ENCODE assay signal across 8 mouse cellular contexts in genomic region chr7:13025511-13026112, GRCm38 (mm10). TPM values are rescaled to one million over a fixed set of nuclear protein-coding genes. Genes with fewer than 3 reads are reported as not detected.
A peak's percentile ranks its signal among the peaks of the same experiment; 100 is the strongest.
DNase-seq lines count a peak whose midpoint lies in the region; ATAC-seq and TF ChIP-seq lines count a peak whose summit lies in the region.

No protein-coding gene starts in this region.

- TF ChIP-seq CTCF in left cerebral cortex, adult 2 months (IDR thresholded peaks at IDR 0.05) = no peak

- H3K4me1 ChIP-seq in embryonic facial prominence, embryonic 14.5 days (ENCODE audit: control insufficient read depth, insufficient read depth, low read length) = peaks cover 12% of the 10 kb centered on the region; the same call in 1 of the 2 replicates
- H3K4me1 ChIP-seq in intestine, embryonic 16.5 days (ENCODE audit: control insufficient read depth, insufficient read depth, low read length) = peaks cover 21% of the 10 kb centered on the region
- H3K4me1 ChIP-seq in neural tube, embryonic 14.5 days (ENCODE audit: control insufficient read depth, insufficient read depth, low read length) = peaks cover 18% of the 10 kb centered on the region

- no peak for DNase-seq in left cerebral cortex, adult 2 months (ENCODE audit: extremely low spot score in 1 of 2, low spot score in 2 of 2)
- DNase-seq in left cerebral cortex, adult 8-10 months (ENCODE audit: low spot score in 2 of 2) = no peak
- DNase-seq in embryonic facial prominence, embryonic 14.5 days (ENCODE audit: low spot score) = no peak
- no peak for DNase-seq in right cerebral cortex, postnatal 36 days (ENCODE audit: low spot score in 2 of 2)
- no peak for DNase-seq in thymus, postnatal 14 days

- peaks cover 53% of the 10 kb centered on the region for H3K36me3 ChIP-seq in embryonic facial prominence, embryonic 14.5 days (ENCODE audit: control insufficient read depth, insufficient read depth, low read length)
- peaks cover 32% of the 10 kb centered on the region for H3K36me3 ChIP-seq in intestine, embryonic 16.5 days (ENCODE audit: control insufficient read depth, insufficient read depth, low read length)
- H3K36me3 ChIP-seq in neural tube, embryonic 14.5 days (ENCODE audit: control insufficient read depth, insufficient read depth, low read length) = peaks cover 47% of the 10 kb centered on the region

- intact Hi-C loops in left cerebral cortex, adult 2 months (cut with DNase I) = loop anchor here (2.0 kb wide), 1 partner anchor 17 kb away; no protein-coding TSS in a partner anchor

- H3K9ac ChIP-seq in embryonic facial prominence, embryonic 14.5 days (ENCODE audit: low read depth, low read length) = peak overlapping the region; percentile 97
- peak overlapping the region; percentile 98 for H3K9ac ChIP-seq in intestine, embryonic 16.5 days (ENCODE audit: low read depth, low read length)
- H3K9ac ChIP-seq in neural tube, embryonic 14.5 days (replicated peaks; ENCODE audit: low read depth, low read length) = peak overlapping the region; percentile 93

- H3K9me3 ChIP-seq in embryonic facial prominence, embryonic 14.5 days (ENCODE audit: control insufficient read depth, low read length) = no peaks in the 10 kb centered on the region
- no peaks in the 10 kb centered on the region for H3K9me3 ChIP-seq in intestine, embryonic 16.5 days (ENCODE audit: control insufficient read depth, low read length)
- H3K9me3 ChIP-seq in neural tube, embryonic 14.5 days (ENCODE audit: control insufficient read depth, low read length) = no peaks in the 10 kb centered on the region

- peak overlapping the region; percentile 77 for H3K4me3 ChIP-seq in left cerebral cortex, adult 2 months
- H3K4me3 ChIP-seq in embryonic facial prominence, embryonic 14.5 days (ENCODE audit: low read depth, low read length) = peak overlapping the region; percentile 96
- H3K4me3 ChIP-seq in intestine, embryonic 16.5 days (ENCODE audit: low read length) = peak overlapping the region; percentile 93
- peak overlapping the region; percentile 74 for H3K4me3 ChIP-seq in neural tube, embryonic 14.5 days (ENCODE audit: low read depth, low read length)

- no peak for ATAC-seq in embryonic facial prominence, embryonic 14.5 days (ENCODE audit: low read depth)
- no peak for ATAC-seq in intestine, embryonic 16.5 days
- no peak for ATAC-seq in neural tube, embryonic 14.5 days (ENCODE audit: low read depth)
- no peak for ATAC-seq in megakaryocyte progenitor cell, adult 5-6 weeks (replicated peaks; ENCODE audit: poor library complexity)

- peak overlapping the region; percentile 82 for H3K4me2 ChIP-seq in embryonic facial prominence, embryonic 14.5 days (ENCODE audit: low read depth, low read length)
- H3K4me2 ChIP-seq in intestine, embryonic 16.5 days (ENCODE audit: low read depth, low read length) = peak overlapping the region; percentile 92
- H3K4me2 ChIP-seq in neural tube, embryonic 14.5 days (ENCODE audit: low read depth, low read length) = peak overlapping the region; percentile 87

- WGBS in embryonic facial prominence, embryonic 14.5 days = 17% methylated on average over 4 of the region's 4 CpGs
- 26% methylated on average over 4 of the region's 4 CpGs for WGBS in intestine, embryonic 16.5 days
- WGBS in neural tube, embryonic 14.5 days = 30% methylated on average over 4 of the region's 4 CpGs

- H3K27me3 ChIP-seq in embryonic facial prominence, embryonic 14.5 days (replicated peaks; ENCODE audit: control insufficient read depth, insufficient read depth, low read length) = no peaks in the 10 kb centered on the region
- no peaks in the 10 kb centered on the region for H3K27me3 ChIP-seq in intestine, embryonic 16.5 days (replicated peaks; ENCODE audit: control insufficient read depth, insufficient read depth, low read length)
- H3K27me3 ChIP-seq in neural tube, embryonic 14.5 days (ENCODE audit: control insufficient read depth, insufficient read depth, low read length) = no peaks in the 10 kb centered on the region

- no peak overlapping the region; the same call in 1 of the 2 replicates for H3K27ac ChIP-seq in left cerebral cortex, adult 2 months
- peak overlapping the region; percentile 100; the same call in 1 of the 2 replicates for H3K27ac ChIP-seq in embryonic facial prominence, embryonic 14.5 days (replicated peaks; ENCODE audit: low read depth, low read length)
- H3K27ac ChIP-seq in intestine, embryonic 16.5 days (ENCODE audit: low read length) = no peak overlapping the region
- no peak overlapping the region for H3K27ac ChIP-seq in neural tube, embryonic 14.5 days (ENCODE audit: low read depth, low read length)

RNA-seq across cellular contexts. Expression of gene Chmp2a, which starts 9.0 kb away (rescaled TPM):
- total RNA-seq in left cerebral cortex, adult 2 months (2021) = 100 to 1,000 TPM; 134 to 150 TPM
- total RNA-seq in left cerebral cortex, adult 8-10 months (2022) = 100 to 1,000 TPM; 152 to 158 (median 152) TPM
- polyA plus RNA-seq in embryonic facial prominence, embryonic 14.5 days (2014; fragmentation: Nextera tagmentation; extraction: Ambion mirVana) = 162 and 169 TPM in 2 replicates
- polyA plus RNA-seq in intestine, embryonic 16.5 days (2015; fragmentation: Nextera tagmentation; extraction: Ambion mirVana) = 199 and 202 TPM in 2 replicates
- 196 and 199 TPM in 2 replicates for polyA plus RNA-seq in neural tube, embryonic 14.5 days (2014; fragmentation: Nextera tagmentation; extraction: Ambion mirVana)
- 145 and 150 TPM in 2 replicates for total RNA-seq in megakaryocyte progenitor cell, adult 5-6 weeks (2015)
- 168 and 203 TPM in 2 replicates for total RNA-seq in megakaryocyte progenitor cell, adult 5-6 weeks (2017)

RNA-seq across cellular contexts. Expression of gene Ube2m, which starts 12.5 kb away (rescaled TPM):
- total RNA-seq in left cerebral cortex, adult 2 months (2021) = 100 to 1,000 TPM; 220 to 227 TPM
- 100 to 1,000 TPM; 220 to 248 (median 229) TPM for total RNA-seq in left cerebral cortex, adult 8-10 months (2022)
- polyA plus RNA-seq in embryonic facial prominence, embryonic 14.5 days (2014; fragmentation: Nextera tagmentation; extraction: Ambion mirVana) = 140 and 147 TPM in 2 replicates
- 19.5 and 25.0 TPM in 2 replicates for polyA plus RNA-seq in intestine, embryonic 16.5 days (2015; fragmentation: Nextera tagmentation; extraction: Ambion mirVana)
- polyA plus RNA-seq in neural tube, embryonic 14.5 days (2014; fragmentation: Nextera tagmentation; extraction: Ambion mirVana) = 142 and 146 TPM in 2 replicates
- total RNA-seq in megakaryocyte progenitor cell, adult 5-6 weeks (2015) = 150 and 160 TPM in 2 replicates
- total RNA-seq in megakaryocyte progenitor cell, adult 5-6 weeks (2017) = 123 and 179 TPM in 2 replicates

RNA-seq across cellular contexts. Expression of gene Zbtb45, which starts 15.8 kb away (rescaled TPM):
- total RNA-seq in left cerebral cortex, adult 2 months (2021) = 10 to 100 TPM; 34.0 to 35.8 TPM
- total RNA-seq in left cerebral cortex, adult 8-10 months (2022) = 10 to 100 TPM; 34.2 to 36.9 (median 34.3) TPM
- polyA plus RNA-seq in embryonic facial prominence, embryonic 14.5 days (2014; fragmentation: Nextera tagmentation; extraction: Ambion mirVana) = 20.0 and 23.6 TPM in 2 replicates
- 22.2 and 23.2 TPM in 2 replicates for polyA plus RNA-seq in intestine, embryonic 16.5 days (2015; fragmentation: Nextera tagmentation; extraction: Ambion mirVana)
- polyA plus RNA-seq in neural tube, embryonic 14.5 days (2014; fragmentation: Nextera tagmentation; extraction: Ambion mirVana) = 36.0 and 40.5 TPM in 2 replicates
- 11.4 and 13.8 TPM in 2 replicates for total RNA-seq in megakaryocyte progenitor cell, adult 5-6 weeks (2015)
- total RNA-seq in megakaryocyte progenitor cell, adult 5-6 weeks (2017) = 7.8 and 9.8 TPM in 2 replicates

RNA-seq across cellular contexts. Expression of gene Trim28, which starts 26.7 kb away (rescaled TPM):
- total RNA-seq in left cerebral cortex, adult 2 months (2021) = 100 to 1,000 TPM; 220 to 221 TPM
- total RNA-seq in left cerebral cortex, adult 8-10 months (2022) = 100 to 1,000 TPM; 218 to 241 (median 229) TPM
- polyA plus RNA-seq in embryonic facial prominence, embryonic 14.5 days (2014; fragmentation: Nextera tagmentation; extraction: Ambion mirVana) = 321 and 352 TPM in 2 replicates
- polyA plus RNA-seq in intestine, embryonic 16.5 days (2015; fragmentation: Nextera tagmentation; extraction: Ambion mirVana) = 116 and 131 TPM in 2 replicates
- 251 and 280 TPM in 2 replicates for polyA plus RNA-seq in neural tube, embryonic 14.5 days (2014; fragmentation: Nextera tagmentation; extraction: Ambion mirVana)
- 389 and 409 TPM in 2 replicates for total RNA-seq in megakaryocyte progenitor cell, adult 5-6 weeks (2015)
- total RNA-seq in megakaryocyte progenitor cell, adult 5-6 weeks (2017) = 506 and 507 TPM in 2 replicates

RNA-seq across cellular contexts. Expression of gene Slc27a5, which starts 27.6 kb away (rescaled TPM):
- under 1 TPM in 1 of 2 experiments, not detected in 1; 0.44 TPM for total RNA-seq in left cerebral cortex, adult 2 months (2021)
- under 1 TPM in 1 of 4 experiments, not detected in 3; 0.37 TPM for total RNA-seq in left cerebral cortex, adult 8-10 months (2022)
- not detected in 2 replicates for polyA plus RNA-seq in embryonic facial prominence, embryonic 14.5 days (2014; fragmentation: Nextera tagmentation; extraction: Ambion mirVana)
- polyA plus RNA-seq in intestine, embryonic 16.5 days (2015; fragmentation: Nextera tagmentation; extraction: Ambion mirVana) = 0.84 and 0.89 TPM in 2 replicates
- 0.17 and 0.37 TPM in 2 replicates for polyA plus RNA-seq in neural tube, embryonic 14.5 days (2014; fragmentation: Nextera tagmentation; extraction: Ambion mirVana)
- total RNA-seq in megakaryocyte progenitor cell, adult 5-6 weeks (2015) = not detected in 2 replicates
- not detected in 2 replicates for total RNA-seq in megakaryocyte progenitor cell, adult 5-6 weeks (2017)
